Mouse (Mus musculus) hindbrain, embryonic 14.5 days (tissue): ENCODE measurements around the gene Ppp1r3g. TPM values are rescaled to one million over a fixed set of nuclear protein-coding genes. Genes with fewer than 3 reads are reported as not detected.
"Not testable (repeated sequence)": the region's sequence is repeated elsewhere in the genome, so short reads cannot be mapped to it uniquely, and the experiment has no call there.

ENCODE experiments used
- ATAC-seq: fragments of 200-750 bp; cut with Nextera tagmentation; 2 replicates; pipeline ENCODE4 v1.8.0; 2017; ENCODE audit warnings: moderate number of reproducible peaks, mild to moderate bottlenecking, moderate TSS enrichment, moderate library complexity; ENCODE audit not compliant: low FRiP score
- DNase-seq: peaks from one replicate; pipeline ENCODE4 v3.0.0-alpha.2; 2015; ENCODE audit warnings: low spot score
- H3K27ac ChIP-seq: fragments of 300-500 bp; sonication (generic); 2 replicates; pipeline ENCODE4 v1.5.1; 2014; ENCODE audit warnings: mild to moderate bottlenecking, moderate library complexity
- H3K27me3 ChIP-seq: fragments of 300-500 bp; sonication (generic); 2 replicates; pipeline ENCODE4 v1.6.1; 2014; ENCODE audit warnings: mild to moderate bottlenecking, low read length, mixed read lengths; ENCODE audit not compliant: control insufficient read depth, insufficient read depth
- H3K36me3 ChIP-seq: fragments of 300-500 bp; sonication (generic); replicated peaks from 2 replicates; pipeline ENCODE4 v1.6.1; 2014; ENCODE audit not compliant: control insufficient read depth, insufficient read depth
- H3K4me1 ChIP-seq: fragments of 300-500 bp; sonication (generic); replicated peaks from 2 replicates; pipeline ENCODE4 v1.6.1; 2014; ENCODE audit warnings: antibody characterized with exemption, low read length, mixed read lengths; ENCODE audit not compliant: control insufficient read depth, insufficient read depth
- H3K4me2 ChIP-seq: fragments of 300-500 bp; sonication (generic); replicated peaks from 2 replicates; pipeline ENCODE4 v1.6.1; 2014; ENCODE audit warnings: mild to moderate bottlenecking, moderate library complexity
- H3K4me3 ChIP-seq: fragments of 300-500 bp; sonication (generic); replicated peaks from 2 replicates; pipeline ENCODE4 v1.5.1; 2014; ENCODE audit warnings: mild to moderate bottlenecking, low read length
- H3K9ac ChIP-seq: fragments of 300-500 bp; sonication (generic); 2 replicates; pipeline ENCODE4 v1.6.1; 2014
- H3K9me3 ChIP-seq: fragments of 300-500 bp; sonication (generic); 2 replicates; pipeline ENCODE4 v1.6.1; 2016; ENCODE audit warnings: low read length; ENCODE audit not compliant: control insufficient read depth
- WGBS: fragments of 180-500 bp; shearing (Covaris S2); extraction: QIAGEN DNeasy Blood & Tissue Kit; methylation state at CpG from one replicate; pipeline ENCODE4 v1.1.7; 2014; 5-methylcytosine and 5-hydroxymethylcytosine counted together
- polyA plus RNA-seq: library from polyadenylated mRNA; unstranded; fragments of >200 nt; fragmentation: Nextera tagmentation; extraction: Ambion mirVana; gene quantifications from 2 replicates; pipeline ENCODE4 v1.2.1, GENCODE M21; 2014

Gene Ppp1r3g
- polyA plus RNA-seq, 1 experiment from 2014 or later, result not detected

GRCm38 (mm10) chr13:35982985-35983384 lies 24.3 kb downstream of the Ppp1r3g start:
- Histone ChIP-seq H3K4me1 (0 out of 2 replicates have a peak, but pooled peaks cover 5% of the 10 kb centered on the region), H3K4me2 (no peak overlapping the region), H3K27me3 (no peaks in the 10 kb centered on the region), H3K4me3 (no peak overlapping the region), H3K9me3 (no peaks in the 10 kb centered on the region), H3K27ac (no peak overlapping the region), H3K36me3 (no peaks in the 10 kb centered on the region), H3K9ac (no peak overlapping the region)
- 90% methylated on average over 6 of the region's 6 CpGs for WGBS
- no peak for DNase-seq
- ATAC-seq, result no peak

GRCm38 (mm10) chr13:35989329-35989728 lies 30.7 kb downstream of the Ppp1r3g start:
- H3K4me1 ChIP-seq, result 0 out of 2 replicates have a peak, but pooled peaks cover 5% of the 10 kb centered on the region
- H3K4me2 ChIP-seq, result no peak overlapping the region
- H3K27me3 ChIP-seq, result no peaks in the 10 kb centered on the region
- WGBS, result 79% methylated on average over 3 of the region's 3 CpGs
- ATAC-seq (no peak), DNase-seq (no peak)
- H3K27ac ChIP-seq, result no peak overlapping the region
- no peak overlapping the region for H3K4me3 ChIP-seq
- H3K9me3 ChIP-seq, result no peaks in the 10 kb centered on the region
- H3K36me3 ChIP-seq, result no peaks in the 10 kb centered on the region
- H3K9ac ChIP-seq, result no peak overlapping the region

GRCm38 (mm10) chr13:35991185-35991584 lies 32.5 kb downstream of the Ppp1r3g start:
- H3K27ac ChIP-seq, ATAC-seq, H3K9ac ChIP-seq, H3K4me1 ChIP-seq, H3K4me2 ChIP-seq, H3K9me3 ChIP-seq, DNase-seq, H3K36me3 ChIP-seq, H3K27me3 ChIP-seq, H3K4me3 ChIP-seq: not testable (repeated sequence)
- WGBS, result 97% methylated on average over 19 of the region's 21 CpGs

DNA sequence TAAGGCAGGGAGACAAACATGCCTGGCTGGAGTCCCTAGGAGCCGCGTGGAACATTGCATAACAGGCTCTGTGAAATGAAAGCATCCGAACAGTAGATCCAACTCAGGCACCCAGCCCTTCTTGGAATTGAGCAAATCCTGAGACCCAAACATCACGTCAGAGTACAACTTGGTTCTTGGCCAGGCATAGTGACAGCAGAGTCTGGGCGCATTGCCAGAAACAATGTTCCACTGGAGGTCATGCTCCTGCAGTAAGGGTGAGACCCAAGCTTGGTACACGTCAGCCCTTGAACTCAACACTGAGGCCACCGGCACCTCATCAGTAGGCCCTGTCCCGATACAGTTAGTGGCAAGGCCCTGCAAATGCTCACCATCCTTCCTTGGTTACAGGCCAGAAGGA lies 35.4 kb downstream of the Ppp1r3g start:
- 79% methylated on average over 8 of the region's 8 CpGs for WGBS
- H3K4me2 ChIP-seq, result no peak overlapping the region
- no peak for DNase-seq
- H3K9me3 ChIP-seq, result no peaks in the 10 kb centered on the region
- H3K27ac ChIP-seq, result no peak overlapping the region
- H3K4me1 ChIP-seq, result no peaks in the 10 kb centered on the region
- H3K9ac ChIP-seq, result no peak overlapping the region
- H3K36me3 ChIP-seq, result no peaks in the 10 kb centered on the region
- ATAC-seq, result no peak
- no peak overlapping the region for H3K4me3 ChIP-seq
- H3K27me3 ChIP-seq, result no peaks in the 10 kb centered on the region

DNA sequence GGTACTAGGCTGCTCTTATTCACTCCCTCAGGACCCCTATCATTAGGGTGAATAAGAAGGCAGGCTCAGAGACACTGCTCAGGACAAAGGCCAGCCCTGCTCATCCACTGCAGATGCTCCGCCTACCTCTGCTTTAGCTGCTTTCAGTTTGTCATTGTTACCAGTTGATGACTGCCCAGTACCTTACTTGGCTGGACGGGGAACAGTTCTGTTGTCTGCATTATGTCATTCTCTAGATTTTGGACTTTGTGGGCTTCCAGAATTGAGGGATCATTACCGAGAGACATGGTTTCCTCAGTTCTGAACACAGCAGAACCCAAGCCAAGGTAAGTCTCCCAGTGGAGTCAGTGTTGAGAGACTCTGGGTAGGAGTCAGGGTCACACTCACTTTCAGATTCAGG lies 36.6 kb downstream of the Ppp1r3g start:
- Histone ChIP-seq H3K27me3 (no peaks in the 10 kb centered on the region), H3K9me3 (no peaks in the 10 kb centered on the region), H3K4me3 (no peak overlapping the region), H3K4me1 (no peaks in the 10 kb centered on the region), H3K9ac (no peak overlapping the region), H3K36me3 (no peaks in the 10 kb centered on the region), H3K4me2 (no peak overlapping the region), H3K27ac (no peak overlapping the region)
- DNase-seq (no peak), ATAC-seq (no peak)
- WGBS, result 57% methylated on average over 3 of the region's 3 CpGs

DNA sequence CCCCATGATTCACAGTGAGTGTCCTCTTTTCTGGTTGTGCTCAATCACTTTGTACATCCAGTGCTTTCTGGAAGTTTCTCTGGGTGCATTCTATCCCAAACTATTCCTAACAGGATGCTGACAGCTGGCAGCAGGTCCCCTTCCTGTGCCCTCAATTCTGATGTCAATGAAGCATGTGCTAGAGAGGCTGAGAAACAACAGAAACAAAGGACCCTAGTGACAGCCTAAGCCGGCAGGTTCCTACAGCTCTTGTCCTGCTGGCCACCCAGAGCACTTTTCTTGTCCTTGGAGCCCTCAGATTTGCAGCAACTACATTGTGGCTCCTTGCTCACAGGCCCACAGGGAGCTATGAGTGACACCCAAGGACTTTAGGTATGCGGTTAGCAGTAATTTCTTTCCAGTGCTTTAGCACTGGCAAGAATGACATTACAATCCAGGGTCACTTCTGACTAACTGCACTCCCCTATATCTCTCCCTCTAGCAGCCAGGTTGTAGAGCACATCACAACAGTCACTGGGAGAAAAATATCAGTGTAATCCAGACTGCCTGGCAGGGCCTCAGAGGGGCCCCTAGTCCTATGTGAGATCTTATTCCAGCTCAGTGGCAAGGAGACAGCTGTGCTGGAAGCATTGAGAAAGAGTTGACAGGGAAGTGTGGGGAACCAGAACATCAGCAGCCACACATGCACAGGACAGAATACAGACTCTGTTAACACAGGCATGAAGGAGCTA lies 37.2 kb downstream of the Ppp1r3g start:
- Histone ChIP-seq H3K27me3 (no peaks in the 10 kb centered on the region), H3K4me1 (no peaks in the 10 kb centered on the region), H3K9me3 (no peaks in the 10 kb centered on the region), H3K4me2 (no peak overlapping the region), H3K36me3 (no peaks in the 10 kb centered on the region), H3K9ac (no peak overlapping the region), H3K4me3 (no peak overlapping the region), H3K27ac (no peak overlapping the region)
- DNase-seq (no peak), ATAC-seq (no peak)
- WGBS, result 39% methylated on average over 2 of the region's 2 CpGs

DNA sequence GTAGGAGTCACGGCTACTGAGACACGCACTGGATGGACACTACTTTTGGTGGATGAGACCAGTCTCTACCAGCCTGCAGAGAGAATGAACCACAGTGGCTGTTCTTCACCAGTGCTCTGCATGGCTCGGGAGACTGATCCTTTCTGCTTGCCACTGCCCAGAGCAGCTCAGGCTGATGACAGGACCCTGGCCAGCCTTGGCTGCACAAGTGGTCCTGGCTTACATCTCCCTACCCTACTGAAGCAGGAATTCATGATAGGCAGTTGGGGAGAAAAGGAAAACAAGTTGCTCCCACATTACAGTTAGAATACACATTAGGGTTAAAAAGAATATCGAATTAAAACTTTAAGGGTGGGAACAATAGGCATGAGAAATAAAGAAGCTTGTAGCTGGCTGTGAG lies 39.0 kb downstream of the Ppp1r3g start:
- no peak overlapping the region for H3K27ac ChIP-seq
- H3K27me3 ChIP-seq, result no peaks in the 10 kb centered on the region
- ATAC-seq (no peak), DNase-seq (no peak)
- no peaks in the 10 kb centered on the region for H3K36me3 ChIP-seq
- whole genome bisulfite sequencing, result 94% methylated on average over 4 of the region's 4 CpGs
- no peak overlapping the region for H3K4me3 ChIP-seq
- no peak overlapping the region for H3K9ac ChIP-seq
- no peaks in the 10 kb centered on the region for H3K9me3 ChIP-seq
- H3K4me1 ChIP-seq, result no peaks in the 10 kb centered on the region
- no peak overlapping the region for H3K4me2 ChIP-seq

GRCm38 (mm10) chr13:36000798-36001197 lies 42.2 kb downstream of the Ppp1r3g start:
- Histone ChIP-seq H3K27me3 (no peaks in the 10 kb centered on the region), H3K4me3 (no peak overlapping the region), H3K27ac (no peak overlapping the region), H3K36me3 (no peaks in the 10 kb centered on the region), H3K9me3 (no peaks in the 10 kb centered on the region), H3K4me2 (no peak overlapping the region), H3K4me1 (no peaks in the 10 kb centered on the region), H3K9ac (no peak overlapping the region)
- 91% methylated on average over 1 of the region's 1 CpGs for WGBS
- DNase-seq (no peak), ATAC-seq (no peak)

- Histone ChIP-seq H3K9me3 (no peaks in the 10 kb centered on the region), H3K4me3 (no peak overlapping the region), H3K4me2 (no peak overlapping the region), H3K9ac (no peak overlapping the region), H3K36me3 (no peaks in the 10 kb centered on the region), H3K27ac (no peak overlapping the region), H3K27me3 (no peaks in the 10 kb centered on the region), H3K4me1 (no peaks in the 10 kb centered on the region)
- no peak for ATAC-seq
- WGBS, result 93% methylated on average over 2 of the region's 2 CpGs
- no peak for DNase-seq
Observed at GRCm38 (mm10) chr13:36009981-36010380, 51.3 kb downstream of the Ppp1r3g start.

DNA sequence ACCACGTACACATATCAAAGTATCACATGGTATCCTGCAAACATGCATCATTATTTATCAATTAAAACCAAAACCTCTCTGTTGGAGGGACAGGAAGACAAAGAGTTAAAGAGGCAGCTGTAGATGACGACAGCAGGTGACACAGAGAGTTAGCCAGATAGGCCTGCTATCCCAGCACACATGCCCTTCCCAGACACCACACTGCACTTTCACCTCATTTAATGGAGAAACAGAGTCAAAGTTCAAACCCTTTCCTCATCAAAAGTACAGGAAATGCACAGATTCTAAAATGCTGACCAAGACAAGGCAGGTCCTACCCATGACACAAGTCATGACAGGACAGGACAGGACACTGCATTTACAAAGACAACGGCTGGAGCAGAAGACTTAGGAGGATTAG lies 57.0 kb downstream of the Ppp1r3g start:
- ATAC-seq, result no peak
- 71% methylated on average over 3 of the region's 3 CpGs for WGBS
- no peak for DNase-seq
- H3K27ac ChIP-seq, result no peak overlapping the region
- peaks cover 13% of the 10 kb centered on the region for H3K4me1 ChIP-seq
- no peaks in the 10 kb centered on the region for H3K27me3 ChIP-seq
- no peaks in the 10 kb centered on the region for H3K36me3 ChIP-seq
- no peak overlapping the region for H3K9ac ChIP-seq
- H3K4me3 ChIP-seq, result no peak overlapping the region
- no peaks in the 10 kb centered on the region for H3K9me3 ChIP-seq
- no peak overlapping the region for H3K4me2 ChIP-seq
